Mouse (Mus musculus): ENCODE data around the gene Cant1.
"Not testable (repeated sequence)": the region's sequence is repeated elsewhere in the genome, so short reads cannot be mapped to it uniquely, and the experiment has no call there.

- TF ChIP-seq CTCF, EP300 (IDR thresholded peaks at IDR 0.05; ENCODE audit: low read depth): not testable (repeated sequence)
Measured at GRCm38 (mm10) chr11:118376323-118376722, 42.6 kb downstream of the Cant1 start.
